Mouse (Mus musculus): ENCODE measurements around the gene Gm4498. TPM values are rescaled to one million over a fixed set of nuclear protein-coding genes. Genes with fewer than 3 reads are reported as not detected.

Gm4498 gene
- not detected for polyA plus RNA-seq (2014; fragmentation: Illumina TruSeq; extraction: RNeasy Lipid Tissue Mini Kit (QIAGEN cat#74804); ENCODE audit: low read depth, low replicate concordance)

GRCm38 (mm10) chr7:20233728-20234127, at the start of gene Gm4498:
TSS of gene Gm4498 (minus strand) at chr7:20233828.

GRCm38 (mm10) chr7:20262734-20263133, 29.1 kb upstream of the Gm4498 start, which contains the start of gene Gm5890:
TSS of gene Gm5890 (minus strand) at chr7:20262834.

GRCm38 (mm10) chr7:20205507-20205906, 28.1 kb downstream of the Gm4498 start, which contains the start of gene Gm6164:
TSS of gene Gm6164 (minus strand) at chr7:20205607.

GRCm38 (mm10) chr7:20193410-20193809, 40.2 kb downstream of the Gm4498 start, which contains the start of gene Vmn1r95:
TSS of gene Vmn1r95 (plus strand) at chr7:20193710.

Other genes starting within 250 kb of the Gm4498 start
- gene Nlrp9b, start 242.4 kb downstream of the Gm4498 start, polyA plus RNA-seq (2014; fragmentation: Illumina TruSeq; extraction: RNeasy Lipid Tissue Mini Kit (QIAGEN cat#74804); ENCODE audit: low read depth, low replicate concordance), result not detected
- not detected for gene Vmn1r91, start 134.1 kb downstream of the Gm4498 start, polyA plus RNA-seq (2014; fragmentation: Illumina TruSeq; extraction: RNeasy Lipid Tissue Mini Kit (QIAGEN cat#74804); ENCODE audit: low read depth, low replicate concordance)
- gene Gm16442, start 111.2 kb downstream of the Gm4498 start, polyA plus RNA-seq (2014; fragmentation: Illumina TruSeq; extraction: RNeasy Lipid Tissue Mini Kit (QIAGEN cat#74804); ENCODE audit: low read depth, low replicate concordance), result not detected
- gene Vmn1r93, start 94.7 kb downstream of the Gm4498 start, polyA plus RNA-seq (2014; fragmentation: Illumina TruSeq; extraction: RNeasy Lipid Tissue Mini Kit (QIAGEN cat#74804); ENCODE audit: low read depth, low replicate concordance), result not detected
- gene Vmn1r94, start 65.5 kb downstream of the Gm4498 start, polyA plus RNA-seq (2014; fragmentation: Illumina TruSeq; extraction: RNeasy Lipid Tissue Mini Kit (QIAGEN cat#74804); ENCODE audit: low read depth, low replicate concordance), result not detected
- not detected for gene Vmn1r95, start 40.1 kb downstream of the Gm4498 start, polyA plus RNA-seq (2014; fragmentation: Illumina TruSeq; extraction: RNeasy Lipid Tissue Mini Kit (QIAGEN cat#74804); ENCODE audit: low read depth, low replicate concordance)
- gene Gm6164, start 28.2 kb downstream of the Gm4498 start, polyA plus RNA-seq (2014; fragmentation: Illumina TruSeq; extraction: RNeasy Lipid Tissue Mini Kit (QIAGEN cat#74804); ENCODE audit: low read depth, low replicate concordance), result not detected
- gene Gm5890, start 29.0 kb upstream of the Gm4498 start, polyA plus RNA-seq (2014; fragmentation: Illumina TruSeq; extraction: RNeasy Lipid Tissue Mini Kit (QIAGEN cat#74804); ENCODE audit: low read depth, low replicate concordance), result not detected
- not detected for gene Gm4133, start 100.2 kb upstream of the Gm4498 start, polyA plus RNA-seq (2014; fragmentation: Illumina TruSeq; extraction: RNeasy Lipid Tissue Mini Kit (QIAGEN cat#74804); ENCODE audit: low read depth, low replicate concordance)
- gene Gm5728, start 141.6 kb upstream of the Gm4498 start, polyA plus RNA-seq (2014; fragmentation: Illumina TruSeq; extraction: RNeasy Lipid Tissue Mini Kit (QIAGEN cat#74804); ENCODE audit: low read depth, low replicate concordance), result not detected
- not detected for gene Vmn1r100, start 184.1 kb upstream of the Gm4498 start, polyA plus RNA-seq (2014; fragmentation: Illumina TruSeq; extraction: RNeasy Lipid Tissue Mini Kit (QIAGEN cat#74804); ENCODE audit: low read depth, low replicate concordance)
- gene Vmn1r101, start 208.8 kb upstream of the Gm4498 start, polyA plus RNA-seq (2014; fragmentation: Illumina TruSeq; extraction: RNeasy Lipid Tissue Mini Kit (QIAGEN cat#74804); ENCODE audit: low read depth, low replicate concordance), result not detected
- not detected for gene Gm10670, start 241.1 kb upstream of the Gm4498 start, polyA plus RNA-seq (2014; fragmentation: Illumina TruSeq; extraction: RNeasy Lipid Tissue Mini Kit (QIAGEN cat#74804); ENCODE audit: low read depth, low replicate concordance)